Mouse (Mus musculus) brain, embryonic 14.5 days (tissue): ENCODE measurements around the gene Dgkd.

Experiments
- CTCF ChIP-seq: fragments of 200-500 bp; IDR thresholded peaks from 2 replicates; pipeline ENCODE4 v1.5.1; 2012; ENCODE audit warnings: inconsistent platforms, mild to moderate bottlenecking, moderate library complexity, borderline replicate concordance; ENCODE audit not compliant: insufficient read depth, insufficient read length; ENCODE audit errors: extremely low read depth
- POLR2A ChIP-seq: fragments of 200-500 bp; IDR thresholded peaks from 2 replicates; pipeline ENCODE4 v1.6.1; 2012; ENCODE audit warnings: mild to moderate bottlenecking, inconsistent platforms, borderline replicate concordance; ENCODE audit not compliant: poor library complexity, insufficient read depth, insufficient read length, severe bottlenecking; ENCODE audit errors: extremely low read depth

- TF ChIP-seq CTCF (no peak), POLR2A (no peak)
These were observed 105.8 kb downstream of the Dgkd start for GRCm38 (mm10) chr1:87958931-87959330.
